Mouse (Mus musculus) testis, adult 2 months (tissue): ENCODE data around the gene Aldh1l1. TPM values are rescaled to one million over a fixed set of nuclear protein-coding genes. Genes with fewer than 3 reads are reported as not detected.
A peak's percentile ranks its signal among the peaks of the same experiment; 100 is the strongest.

ENCODE experiments used
- H3K27ac ChIP-seq: fragments of 200-500 bp; 2 replicates; pipeline ENCODE4 v1.5.1; 2012; ENCODE audit warnings: low read depth, low read length; ENCODE audit not compliant: control insufficient read depth, insufficient read depth
- H3K27me3 ChIP-seq: fragments of 200-500 bp; 2 replicates; pipeline ENCODE4 v1.6.1; 2012; ENCODE audit warnings: mild to moderate bottlenecking, low read length, moderate library complexity; ENCODE audit not compliant: control insufficient read depth, insufficient read depth
- H3K36me3 ChIP-seq: fragments of 200-500 bp; 2 replicates; pipeline ENCODE4 v1.6.1; 2012; ENCODE audit warnings: mild to moderate bottlenecking, low read length; ENCODE audit not compliant: control insufficient read depth, insufficient read depth
- H3K4me1 ChIP-seq: fragments of 200-500 bp; 2 replicates; pipeline ENCODE4 v1.6.1; 2012; ENCODE audit warnings: low read length; ENCODE audit not compliant: control insufficient read depth, insufficient read depth
- H3K4me3 ChIP-seq: fragments of 200-500 bp; 2 replicates; pipeline ENCODE4 v1.5.1; 2012; ENCODE audit warnings: low read depth, mild to moderate bottlenecking, low read length, moderate library complexity, mixed read lengths; ENCODE audit not compliant: control insufficient read depth
- CTCF ChIP-seq: fragments of 200-500 bp; IDR thresholded peaks from 2 replicates; pipeline ENCODE4 v1.5.1; 2012; ENCODE audit warnings: low read depth, mild to moderate bottlenecking, inconsistent platforms, low read length, moderate library complexity; ENCODE audit not compliant: control insufficient read depth, insufficient read depth, insufficient replicate concordance
- POLR2A ChIP-seq: fragments of 200-500 bp; IDR thresholded peaks from 2 replicates; pipeline ENCODE4 v1.6.1; 2012; ENCODE audit warnings: low read depth, mild to moderate bottlenecking, inconsistent platforms, low read length, moderate library complexity; ENCODE audit not compliant: control insufficient read depth
- polyA plus RNA-seq: library from polyadenylated mRNA; depleted of rRNA; stranded (reverse); fragments of >200 nt; gene quantifications from 2 replicates; pipeline ENCODE4 v1.2.3, GENCODE M21; 2012

Aldh1l1 gene
- polyA plus RNA-seq, 1 experiment, result 9.6 TPM

GRCm38 (mm10) chr6:90472079-90472478 lies 14.1 kb upstream of the Aldh1l1 start:
- Histone ChIP-seq H3K36me3 (no peaks in the 10 kb centered on the region), H3K27me3 (no peaks in the 10 kb centered on the region), H3K27ac (peak overlapping the region; percentile 50; the same call in 1 of the 2 replicates), H3K4me3 (no peak overlapping the region), H3K4me1 (no peaks in the 10 kb centered on the region; the same call in 1 of the 2 replicates)
- TF ChIP-seq POLR2A, result no peak
- TF ChIP-seq CTCF, result no peak

DNA sequence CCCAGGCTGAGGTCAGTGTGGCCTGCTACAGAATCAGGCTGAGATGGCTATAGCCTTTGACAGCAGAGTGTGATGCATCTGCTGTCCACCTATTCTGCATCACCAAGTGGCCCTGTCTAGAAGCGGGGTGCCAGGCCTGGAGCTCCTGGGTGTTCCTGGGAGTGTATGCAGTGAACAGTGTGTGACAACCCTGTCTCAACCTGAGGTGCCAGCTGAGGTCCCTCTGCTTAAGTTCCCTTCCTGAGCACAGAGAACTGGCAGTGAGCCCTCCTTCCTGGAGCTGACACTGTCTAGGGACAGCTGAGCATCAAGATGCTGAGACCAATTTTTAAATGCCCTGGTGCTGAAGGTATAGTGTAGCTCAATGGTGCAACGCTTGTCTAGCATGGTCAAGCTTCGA lies 13.5 kb upstream of the Aldh1l1 start:
- Histone ChIP-seq H3K36me3 (no peaks in the 10 kb centered on the region), H3K4me1 (no peaks in the 10 kb centered on the region; the same call in 1 of the 2 replicates), H3K27me3 (no peaks in the 10 kb centered on the region), H3K4me3 (no peak overlapping the region), H3K27ac (no peak overlapping the region)
- no peak for TF ChIP-seq CTCF
- TF ChIP-seq POLR2A, result no peak

DNA sequence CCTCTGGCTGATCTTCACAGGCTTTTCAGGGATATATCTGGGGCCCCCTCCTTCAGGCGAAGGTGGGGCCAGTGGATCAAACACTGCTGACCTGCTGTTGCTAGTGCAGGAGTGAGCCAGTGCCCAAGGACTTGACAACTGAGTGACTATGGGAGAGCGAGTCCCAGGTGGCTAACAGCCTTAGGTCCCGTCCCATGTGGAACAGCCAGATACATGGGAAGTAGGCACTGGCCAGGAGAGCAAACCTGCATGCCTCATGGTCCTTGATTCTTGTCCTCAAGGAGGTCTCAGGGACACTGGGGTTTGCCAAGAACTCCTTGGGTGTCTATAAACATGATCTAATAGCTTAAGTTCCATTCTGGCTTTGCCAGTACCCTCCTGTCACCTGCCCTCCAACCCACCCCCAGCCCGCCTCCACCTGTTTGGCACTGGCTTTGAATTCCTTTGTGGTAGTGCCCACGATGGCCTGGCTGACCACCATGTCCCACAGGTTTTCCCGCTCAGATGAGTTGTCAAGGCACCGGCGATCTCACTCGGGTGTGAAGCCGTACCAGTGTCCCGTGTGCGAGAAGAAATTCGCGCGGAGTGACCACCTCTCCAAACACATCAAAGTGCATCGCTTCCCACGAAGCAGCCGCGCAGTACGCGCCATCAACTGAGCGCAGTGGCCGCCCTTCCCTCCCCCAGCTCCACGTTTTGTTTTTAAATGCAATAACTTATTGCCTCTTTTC lies 12.4 kb upstream of the Aldh1l1 start:
- Histone ChIP-seq H3K4me1 (no peaks in the 10 kb centered on the region; the same call in 1 of the 2 replicates), H3K27me3 (no peaks in the 10 kb centered on the region), H3K36me3 (no peaks in the 10 kb centered on the region), H3K4me3 (no peak overlapping the region), H3K27ac (no peak overlapping the region)
- no peak for TF ChIP-seq CTCF
- TF ChIP-seq POLR2A, result no peak

GRCm38 (mm10) chr6:90474361-90474750 lies 11.9 kb upstream of the Aldh1l1 start:
- Histone ChIP-seq H3K4me1 (no peaks in the 10 kb centered on the region; the same call in 1 of the 2 replicates), H3K4me3 (no peak overlapping the region), H3K27ac (no peak overlapping the region), H3K27me3 (no peaks in the 10 kb centered on the region), H3K36me3 (no peaks in the 10 kb centered on the region)
- no peak for TF ChIP-seq CTCF
- no peak for TF ChIP-seq POLR2A

GRCm38 (mm10) chr6:90475176-90475853 lies 10.9 kb upstream of the Aldh1l1 start:
- TF ChIP-seq CTCF, result no peak
- no peak for TF ChIP-seq POLR2A
- H3K27me3 ChIP-seq, result no peaks in the 10 kb centered on the region
- no peaks in the 10 kb centered on the region; the same call in 1 of the 2 replicates for H3K4me1 ChIP-seq
- H3K36me3 ChIP-seq, result no peaks in the 10 kb centered on the region
- H3K27ac ChIP-seq, result no peak overlapping the region
- H3K4me3 ChIP-seq, result no peak overlapping the region

DNA sequence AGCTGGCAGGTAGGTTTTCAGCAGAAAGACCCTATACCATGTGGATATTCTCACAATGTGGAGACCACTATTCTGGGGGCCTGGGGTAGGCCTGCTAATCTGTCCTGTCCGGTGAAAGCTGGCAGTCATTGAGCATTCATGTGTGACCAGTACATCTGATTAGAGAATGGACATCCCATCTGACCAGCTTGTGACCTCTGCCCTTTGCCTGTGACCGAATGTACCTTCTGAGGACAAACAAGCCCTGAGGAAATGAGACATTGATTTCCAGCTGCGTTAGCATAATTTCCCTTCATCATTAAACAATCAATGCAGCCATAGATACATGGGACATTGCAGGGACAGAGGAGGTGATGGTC lies 10.4 kb upstream of the Aldh1l1 start:
- TF ChIP-seq CTCF (no peak), POLR2A (no peak)
- Histone ChIP-seq H3K4me1 (no peaks in the 10 kb centered on the region; the same call in 1 of the 2 replicates), H3K27me3 (no peaks in the 10 kb centered on the region), H3K4me3 (no peak overlapping the region), H3K36me3 (no peaks in the 10 kb centered on the region), H3K27ac (no peak overlapping the region)

DNA sequence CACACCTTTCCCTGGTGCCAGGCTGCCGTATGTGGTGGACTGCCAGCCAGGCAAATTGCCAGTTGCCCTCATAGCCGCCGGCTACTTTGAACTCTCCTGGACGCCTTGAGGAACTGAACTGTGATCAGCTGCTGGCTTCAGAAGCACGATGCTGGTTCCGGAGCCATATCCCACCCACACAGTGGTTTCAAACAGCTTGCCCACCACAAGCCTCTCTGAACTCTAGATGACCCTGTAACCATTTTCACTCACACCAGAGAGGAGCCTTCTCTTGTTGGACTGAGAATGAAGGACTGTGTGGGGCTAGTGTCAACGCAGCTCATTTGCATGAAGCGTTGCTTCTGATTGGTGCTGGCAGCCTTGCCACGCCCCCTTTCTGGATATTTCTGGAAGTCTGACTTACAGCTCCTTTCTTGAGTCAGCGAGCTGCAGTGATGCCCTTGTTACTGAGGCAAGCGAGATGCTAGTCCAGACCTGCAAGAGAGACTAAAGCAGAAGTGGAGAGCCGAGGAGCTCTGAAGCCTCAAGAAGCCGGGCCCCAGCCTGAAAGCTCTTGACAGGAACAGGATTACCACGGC lies 9.2 kb upstream of the Aldh1l1 start:
- Histone ChIP-seq H3K4me1 (no peaks in the 10 kb centered on the region; the same call in 1 of the 2 replicates), H3K27me3 (no peaks in the 10 kb centered on the region), H3K4me3 (no peak overlapping the region), H3K27ac (no peak overlapping the region), H3K36me3 (no peaks in the 10 kb centered on the region)
- TF ChIP-seq CTCF, result no peak
- no peak for TF ChIP-seq POLR2A
